Mouse (Mus musculus) hematopoietic multipotent progenitor cell, adult 10-12 weeks (in vitro differentiated cells): ENCODE measurements around the gene Trim17. TPM values are rescaled to one million over a fixed set of nuclear protein-coding genes. Genes with fewer than 3 reads are reported as not detected.

Experiments
- polyA plus RNA-seq: library from polyadenylated mRNA; stranded (reverse); fragments of >175 nt; gene quantifications from 2 replicates; pipeline ENCODE4 v1.2.3, GENCODE M21; 2012; ENCODE audit warnings: low replicate concordance

Gene Trim17
- 0.25 and 8.9 TPM in 2 replicates for polyA plus RNA-seq

DNA sequence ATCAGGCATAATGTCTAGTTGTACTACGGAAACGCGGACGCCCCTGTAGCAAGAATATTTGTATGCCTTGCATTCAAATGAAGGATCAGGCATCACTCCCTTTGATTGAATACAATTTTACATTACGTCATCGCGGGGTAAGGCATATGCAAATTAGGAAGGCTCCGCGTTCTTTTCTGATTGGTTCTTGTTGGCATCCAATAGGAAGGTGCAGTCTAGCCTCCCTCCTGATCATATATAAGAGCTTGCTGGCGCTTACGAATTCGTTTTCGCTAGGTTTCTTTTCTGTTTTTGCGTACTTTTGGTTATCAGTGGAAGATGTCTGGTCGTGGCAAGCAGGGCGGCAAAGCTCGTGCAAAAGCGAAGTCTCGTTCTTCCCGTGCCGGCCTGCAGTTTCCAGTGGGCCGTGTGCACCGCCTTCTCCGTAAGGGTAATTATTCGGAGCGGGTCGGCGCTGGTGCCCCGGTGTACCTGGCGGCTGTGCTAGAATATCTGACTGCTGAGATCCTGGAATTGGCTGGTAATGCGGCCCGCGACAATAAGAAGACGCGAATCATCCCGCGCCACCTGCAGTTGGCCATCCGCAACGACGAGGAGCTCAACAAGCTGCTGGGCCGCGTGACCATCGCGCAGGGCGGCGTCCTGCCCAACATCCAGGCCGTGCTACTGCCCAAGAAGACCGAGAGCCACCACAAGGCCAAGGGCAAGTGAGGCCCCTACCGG is at the start of gene Trim17, which contains the start of gene Hist3h2a:
Trim17 (plus strand) TSS at position 266 of the 723 bp plus-strand sequence.
Hist3h2a (plus strand) TSS at position 266 of the 723 bp plus-strand sequence.

DNA sequence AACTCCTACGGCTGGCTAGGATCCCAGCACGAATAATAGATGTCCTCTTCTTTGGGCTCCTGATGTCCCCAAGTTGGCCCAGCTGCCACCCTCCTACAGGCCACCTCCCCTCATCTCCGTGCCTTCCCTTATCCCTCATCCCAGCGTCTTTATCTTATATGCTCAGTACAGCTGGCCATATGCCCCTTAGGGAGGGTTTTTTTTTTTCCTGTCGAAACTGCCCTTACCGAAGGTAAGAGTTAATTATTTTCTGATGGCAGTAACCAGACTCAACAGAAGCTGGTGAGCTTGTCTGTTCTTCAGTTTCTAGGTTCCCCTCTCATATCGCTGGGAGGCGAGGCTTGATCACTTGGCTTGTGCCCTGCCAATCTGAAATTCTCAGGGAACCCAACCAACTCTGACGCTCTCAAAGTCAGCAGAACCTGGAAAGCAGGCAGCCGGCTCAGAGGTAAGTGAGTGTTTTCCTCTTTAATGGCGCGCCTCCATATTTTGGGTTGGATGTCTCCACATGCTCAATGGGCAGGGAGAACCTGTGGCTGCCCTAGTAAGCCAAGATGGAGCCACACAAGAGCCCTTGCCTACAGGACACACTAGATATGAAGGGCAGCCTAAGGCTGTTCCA is 36.6 kb upstream of the Trim17 start, which contains the start of gene Btnl10:
Btnl10 (plus strand) TSS at position 164 of the 622 bp plus-strand sequence.

DNA sequence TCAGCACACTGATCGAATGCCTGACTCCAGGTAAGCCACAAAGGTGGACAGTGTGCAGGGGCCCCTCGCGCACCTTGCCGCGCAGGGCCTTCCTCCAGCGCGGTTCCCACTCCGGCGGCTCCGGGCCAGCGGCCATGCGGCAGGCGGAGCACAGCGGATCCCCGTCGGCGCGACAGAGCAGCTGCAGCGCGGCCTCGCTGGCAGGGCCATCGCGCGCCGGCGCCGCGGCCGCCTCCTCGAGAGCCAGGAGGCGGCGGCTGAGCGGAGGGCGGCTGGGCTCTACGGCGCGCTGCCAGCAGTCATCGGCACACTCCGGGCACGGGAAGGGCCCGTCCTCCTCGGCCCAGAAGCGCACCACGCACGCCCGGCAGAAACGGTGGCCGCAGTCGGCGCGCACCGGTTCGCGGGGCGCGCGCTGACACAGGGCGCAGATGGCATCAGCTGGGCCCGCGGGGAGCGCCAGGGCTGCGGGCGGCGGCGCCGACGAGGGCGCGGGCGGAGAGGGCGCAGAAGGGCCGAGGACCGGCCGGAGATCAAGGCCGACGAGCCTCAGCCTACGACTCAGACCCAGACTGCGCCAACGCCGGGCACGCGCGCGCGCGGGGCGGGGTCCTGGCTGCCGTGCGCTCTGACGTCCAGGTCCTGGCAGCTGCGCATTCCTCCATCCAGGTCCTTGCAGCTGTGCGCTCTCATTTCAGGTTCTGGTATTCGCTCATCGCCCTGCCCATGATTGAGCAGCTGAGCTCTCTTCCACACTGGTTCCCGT is 16.0 kb upstream of the Trim17 start, which contains the start of gene Rnf187:
Rnf187 (minus strand) TSS at position 595 of the 766 bp plus-strand sequence.

GRCm38 (mm10) chr11:58948542-58949479 is 5.7 kb upstream of the Trim17 start, which contains the start of gene Hist3h2ba:
Gene Hist3h2ba, plus strand, starts transcription at chr11:58948920.

GRCm38 (mm10) chr11:58978027-58978705 is 23.7 kb downstream of the Trim17 start, which contains the start of gene Trim11:
Gene Trim11, plus strand, starts transcription at chr11:58978093.

Other genes starting within 250 kb of the Trim17 start
- not detected in 2 replicates for gene Olfr318, start 230.7 kb upstream of the Trim17 start, polyA plus RNA-seq
- gene Olfr317, start 215.5 kb upstream of the Trim17 start, polyA plus RNA-seq = not detected in 2 replicates
- gene Olfr316, start 202.0 kb upstream of the Trim17 start, polyA plus RNA-seq = 0.12 TPM in 1 of 2 replicates, not detected in the other
- not detected in 2 replicates for gene Olfr315, start 181.5 kb upstream of the Trim17 start, polyA plus RNA-seq
- gene Olfr314, start 171.7 kb upstream of the Trim17 start, polyA plus RNA-seq = not detected in 2 replicates
- not detected in 2 replicates for gene Fam183b, start 152.7 kb upstream of the Trim17 start, polyA plus RNA-seq
- gene Olfr313, start 139.7 kb upstream of the Trim17 start, polyA plus RNA-seq = not detected in 2 replicates
- not detected in 2 replicates for gene Olfr312, start 125.4 kb upstream of the Trim17 start, polyA plus RNA-seq
- not detected in 2 replicates for gene Olfr311, start 115.4 kb upstream of the Trim17 start, polyA plus RNA-seq
- gene Gm12258, start 107.5 kb upstream of the Trim17 start, polyA plus RNA-seq = 0.66 and 2.4 TPM in 2 replicates
- gene 2810021J22Rik, start 87.5 kb upstream of the Trim17 start, polyA plus RNA-seq = 0.34 and 0.92 TPM in 2 replicates
- 0.98 and 1.1 TPM in 2 replicates for gene Zfp39, start 50.5 kb upstream of the Trim17 start, polyA plus RNA-seq
- gene Btnl10, start 36.8 kb upstream of the Trim17 start, polyA plus RNA-seq = 0.17 and 21.0 TPM in 2 replicates
- 234 and 380 TPM in 2 replicates for gene Rnf187, start 15.8 kb upstream of the Trim17 start, polyA plus RNA-seq
- 9.7 and 14.2 TPM in 2 replicates for gene Hist3h2ba, start 5.8 kb upstream of the Trim17 start, polyA plus RNA-seq
- 23.0 TPM in 1 of 2 replicates, not detected in the other for gene Hist3h2a, start within 50 bp of the Trim17 start, polyA plus RNA-seq
- 82.2 and 147 TPM in 2 replicates for gene Trim11, start 23.4 kb downstream of the Trim17 start, polyA plus RNA-seq
- 0.40 and 1.8 TPM in 2 replicates for gene Obscn, start 181.7 kb downstream of the Trim17 start, polyA plus RNA-seq
- 4.8 and 7.4 TPM in 2 replicates for gene Iba57, start 209.1 kb downstream of the Trim17 start, polyA plus RNA-seq
- 0.08 and 0.10 TPM in 2 replicates for gene Gjc2, start 228.5 kb downstream of the Trim17 start, polyA plus RNA-seq
- gene Guk1, start 237.5 kb downstream of the Trim17 start, polyA plus RNA-seq = 25.8 and 30.4 TPM in 2 replicates
- 12.2 and 19.9 TPM in 2 replicates for gene Mrpl55, start 247.8 kb downstream of the Trim17 start, polyA plus RNA-seq